Mouse (Mus musculus): ENCODE measurements around the gene Efemp2.
A peak's percentile ranks its signal among the peaks of the same experiment; 100 is the strongest.

Efemp2 gene

DNA sequence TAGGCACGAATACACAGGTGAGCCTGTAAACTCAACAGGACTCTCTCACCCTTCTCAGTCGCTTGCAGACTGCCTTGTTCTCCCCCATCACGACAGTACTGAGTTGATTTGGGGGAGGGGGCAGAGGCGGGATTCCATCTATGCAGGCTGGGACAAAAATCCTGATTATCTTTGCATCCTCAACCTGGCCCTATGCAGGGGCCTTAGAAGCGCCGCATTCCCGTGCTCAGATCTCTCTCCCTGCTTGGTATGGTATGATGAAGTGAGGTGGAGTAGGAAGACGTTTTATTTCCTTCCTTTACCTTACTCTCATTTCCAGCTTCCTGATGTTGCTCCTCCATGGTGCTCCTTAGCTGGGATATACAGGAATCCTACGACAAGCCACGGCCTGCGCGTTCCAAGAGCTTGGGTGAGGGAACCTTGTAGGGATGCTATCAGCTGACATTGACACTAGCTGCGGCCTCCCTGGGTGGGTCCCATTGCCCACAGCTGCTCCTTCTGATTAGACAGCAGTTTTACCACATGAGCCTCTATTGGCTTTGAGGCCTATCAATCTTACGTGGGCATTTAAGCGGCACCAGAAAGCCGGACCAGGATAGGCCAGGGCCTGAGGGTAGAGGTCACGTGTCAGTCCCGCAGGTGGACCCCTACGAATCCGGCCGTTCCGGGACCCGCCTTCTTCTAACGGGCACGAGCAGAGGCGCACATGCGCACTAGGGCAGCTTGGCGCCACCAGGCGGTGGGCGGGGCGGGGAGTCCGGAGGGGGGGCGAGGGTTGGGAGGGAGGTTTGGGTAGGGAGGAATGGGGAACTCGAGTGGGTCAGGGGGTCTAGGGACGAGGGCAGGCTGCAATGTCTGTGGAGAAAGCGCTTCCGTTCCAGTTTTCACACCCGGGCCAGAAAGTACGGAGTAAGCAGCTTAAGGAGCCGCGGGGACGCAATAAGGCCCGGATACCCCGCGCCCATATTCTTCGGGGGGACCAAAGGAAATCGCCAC lies 36.6 kb downstream of the Efemp2 start, which contains the start of gene Snx32:
Gene Snx32, minus strand, starts transcription at position 508 of the 996 bp plus-strand sequence.
- peak; percentile 98 to 100 for DNase-seq

DNA sequence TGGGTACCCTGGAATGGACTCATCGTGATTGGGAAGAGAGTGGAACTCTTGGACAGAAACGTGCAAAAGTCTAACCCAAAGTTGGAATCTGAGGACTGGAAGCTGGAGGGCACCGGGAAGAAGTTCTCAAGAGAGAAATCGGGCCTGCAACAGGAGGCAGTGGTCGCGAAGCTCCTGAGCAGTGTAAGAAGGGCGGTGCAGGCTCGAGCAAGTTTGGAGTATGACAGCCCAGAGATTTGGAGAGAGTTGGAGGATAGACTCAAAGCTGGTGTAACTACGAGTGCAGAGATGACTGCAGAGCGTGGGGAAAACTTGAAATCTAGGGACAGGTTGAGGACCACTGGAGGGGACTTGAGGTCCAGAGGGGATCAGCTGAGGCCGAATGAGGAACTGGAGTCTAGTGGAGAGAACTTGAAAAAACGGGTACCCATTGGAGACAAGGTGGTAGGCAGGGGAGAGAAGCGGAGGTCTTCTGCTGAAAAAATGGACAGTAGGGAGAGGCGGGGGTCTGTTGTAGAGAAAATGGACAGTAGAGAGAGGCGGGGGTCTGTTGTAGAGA lies 37.4 kb downstream of the Efemp2 start:
- DNase-seq, result no peak

DNA sequence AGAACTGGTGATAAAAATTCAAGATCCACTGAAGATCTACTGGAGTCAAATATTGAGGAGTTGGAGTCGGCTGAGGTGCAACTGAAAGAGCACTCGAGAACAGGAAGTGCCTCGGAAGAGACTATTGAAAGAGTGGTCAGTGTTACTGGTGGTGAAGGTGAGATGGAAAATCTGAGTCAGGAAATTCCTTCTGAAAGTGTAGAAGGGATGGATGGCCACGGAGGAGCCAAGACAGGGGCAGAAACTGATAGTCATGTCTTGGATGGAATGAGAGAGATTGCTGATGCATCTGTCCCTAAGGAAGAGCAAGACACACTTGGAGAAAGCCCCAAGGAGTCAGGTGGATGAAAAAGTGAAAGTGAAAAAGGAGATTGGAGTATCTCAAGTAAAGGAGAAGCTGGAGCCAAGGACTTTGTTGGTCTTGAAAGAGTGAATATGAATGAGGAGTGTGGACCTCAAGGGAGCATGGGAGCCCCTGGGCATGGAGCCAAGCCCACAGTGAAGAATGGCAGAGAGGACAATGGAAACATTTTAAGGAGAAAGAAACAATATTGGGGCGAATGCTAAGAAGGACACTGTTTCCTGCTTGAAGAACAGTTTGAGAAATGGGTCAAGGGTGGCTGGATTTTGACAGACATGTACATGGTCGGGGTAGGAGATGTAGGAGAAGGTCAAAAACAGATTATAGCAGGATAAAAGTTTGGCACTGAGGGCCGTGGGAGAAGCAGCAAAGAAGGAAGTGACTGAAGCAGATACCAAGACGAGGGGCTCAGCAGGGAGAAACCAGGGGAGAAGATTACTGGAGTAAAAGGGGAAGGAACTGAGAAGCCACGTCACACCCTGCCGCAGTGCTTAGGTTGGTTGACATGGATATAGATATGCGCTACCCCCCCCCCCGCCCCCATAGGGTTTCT lies 38.6 kb downstream of the Efemp2 start:
- DNase-seq, result no peak

DNA sequence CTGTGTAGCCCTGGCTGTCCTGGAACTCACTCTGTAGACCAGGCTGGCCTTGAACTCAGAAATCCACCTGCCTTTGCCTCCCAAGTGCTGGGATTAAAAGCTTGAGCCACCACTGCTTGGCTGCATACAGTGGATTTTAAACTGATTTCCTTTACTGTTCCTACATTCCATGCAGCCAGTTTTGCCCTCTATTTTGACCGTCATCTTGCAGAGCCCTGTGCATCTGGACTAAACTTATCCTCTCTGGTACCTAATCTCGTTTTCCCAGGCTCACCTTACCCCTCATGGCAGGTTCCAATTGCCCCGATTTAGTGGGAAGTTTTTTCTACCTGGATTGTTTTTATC lies 39.2 kb downstream of the Efemp2 start:
- DNase-seq, result no peak

DNA sequence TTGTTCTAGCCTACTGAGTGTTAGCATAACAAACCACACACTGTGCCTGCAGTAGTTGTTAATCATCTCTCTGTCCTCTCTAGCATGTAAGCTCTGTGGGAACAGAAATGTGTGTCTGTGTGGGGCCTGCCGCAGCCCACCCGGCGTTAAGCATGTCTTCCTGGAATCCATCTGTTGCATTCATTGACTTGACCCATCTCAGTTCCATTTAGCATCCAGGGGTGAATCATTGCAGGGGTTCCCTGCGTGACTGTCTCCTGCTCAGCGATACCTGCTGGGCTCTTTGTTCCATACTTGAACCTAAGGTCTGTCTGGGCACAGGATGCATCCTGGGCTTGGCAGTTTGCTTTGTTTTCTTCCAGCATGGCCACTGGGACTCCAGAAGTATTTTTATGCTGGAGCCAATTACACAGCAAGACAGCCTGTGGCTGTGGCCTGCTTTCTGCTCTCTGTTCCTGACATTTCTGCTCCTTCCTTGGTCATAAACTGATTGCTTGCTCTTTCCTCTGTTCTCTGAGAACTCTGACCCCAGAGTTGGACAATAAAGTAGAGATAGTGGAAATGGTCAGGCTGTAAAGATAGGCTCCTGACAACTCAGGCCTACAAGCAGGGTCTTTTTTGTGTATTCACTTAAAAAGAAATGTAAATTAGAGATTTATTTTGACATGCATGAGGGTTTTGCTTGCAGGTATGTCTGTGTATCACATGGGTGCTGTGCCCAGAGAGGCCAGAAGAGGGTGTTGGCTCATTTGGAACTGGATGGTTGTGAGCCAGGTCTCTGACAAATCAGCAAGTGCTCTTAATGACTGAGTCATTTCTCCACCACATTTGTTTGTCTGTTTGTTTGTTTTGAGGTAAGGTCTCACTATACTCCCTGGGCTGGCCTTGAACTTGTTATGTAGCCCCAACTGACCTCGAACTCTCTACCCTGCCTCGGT lies 42.4 kb downstream of the Efemp2 start:
- peak in 1 of 2 experiments; percentile 42 for DNase-seq

DNA sequence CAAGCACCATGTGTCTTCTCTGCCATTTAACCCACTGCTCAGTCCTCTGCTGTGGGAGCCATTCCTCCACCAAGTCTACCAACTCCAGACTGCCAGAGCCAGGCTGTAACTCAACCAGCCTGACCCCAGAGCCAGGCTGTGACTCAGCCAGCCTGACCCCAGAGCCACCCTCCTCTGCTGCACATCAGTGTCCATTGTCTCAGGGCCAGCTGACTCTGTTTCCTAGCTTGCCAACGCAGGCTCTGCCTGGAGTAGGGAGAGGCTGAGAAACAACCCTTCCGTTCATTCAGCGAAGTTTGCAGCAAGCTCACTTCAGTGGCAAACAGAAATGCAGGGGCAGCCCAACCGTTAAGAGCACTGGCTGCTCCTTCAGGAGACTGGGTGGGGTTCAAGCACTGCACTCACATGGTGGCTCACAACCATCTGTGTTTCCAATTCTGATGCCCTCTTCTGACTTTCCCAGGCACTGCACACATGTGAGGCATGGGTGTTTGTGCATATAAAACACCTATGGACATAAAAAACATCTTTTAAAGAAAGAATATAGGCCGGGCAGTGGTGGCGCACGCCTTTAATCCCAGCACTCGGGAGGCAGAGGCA lies 43.3 kb downstream of the Efemp2 start:
- no peak for DNase-seq

DNA sequence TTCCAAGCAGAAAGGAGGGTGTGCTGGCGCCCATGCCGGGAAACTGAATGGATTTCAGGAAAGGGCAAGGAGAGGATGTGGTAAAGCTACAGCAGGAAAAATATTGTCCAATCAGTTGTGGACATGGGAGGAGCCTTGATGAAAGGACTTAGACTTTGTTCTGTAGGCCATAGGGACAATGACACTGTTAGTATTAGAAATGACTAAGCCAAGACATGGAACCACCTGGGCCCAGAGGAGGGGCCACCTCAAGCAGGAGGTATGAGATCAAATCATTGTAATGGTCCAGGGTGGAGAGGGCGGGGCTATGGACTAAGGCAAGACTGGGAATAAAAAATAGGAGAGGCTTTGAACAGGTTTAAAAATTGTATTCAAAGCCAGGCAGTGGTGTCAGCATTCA lies 45.0 kb downstream of the Efemp2 start:
- DNase-seq, result peak; percentile 11 to 35

DNA sequence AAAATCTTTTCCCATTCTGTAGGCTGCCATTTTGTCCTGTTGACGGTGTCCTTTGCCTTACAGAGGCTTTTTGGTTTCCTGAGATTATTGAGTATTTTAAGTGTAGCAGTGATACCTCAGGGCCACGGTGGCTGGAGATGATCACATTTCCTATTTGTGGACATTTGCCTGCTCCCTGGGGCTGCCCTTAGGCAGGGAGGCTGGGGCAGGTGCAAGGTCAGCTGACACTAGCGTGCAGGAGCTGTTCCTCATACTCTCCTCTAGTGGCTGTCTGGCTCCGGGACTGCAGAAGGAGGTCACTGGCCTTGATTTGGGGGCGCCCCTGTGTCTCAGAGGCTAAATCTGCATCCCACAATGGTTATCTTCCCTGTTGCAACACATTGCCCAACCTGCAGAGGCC lies 51.5 kb downstream of the Efemp2 start:
- DNase-seq, result no peak

DNA sequence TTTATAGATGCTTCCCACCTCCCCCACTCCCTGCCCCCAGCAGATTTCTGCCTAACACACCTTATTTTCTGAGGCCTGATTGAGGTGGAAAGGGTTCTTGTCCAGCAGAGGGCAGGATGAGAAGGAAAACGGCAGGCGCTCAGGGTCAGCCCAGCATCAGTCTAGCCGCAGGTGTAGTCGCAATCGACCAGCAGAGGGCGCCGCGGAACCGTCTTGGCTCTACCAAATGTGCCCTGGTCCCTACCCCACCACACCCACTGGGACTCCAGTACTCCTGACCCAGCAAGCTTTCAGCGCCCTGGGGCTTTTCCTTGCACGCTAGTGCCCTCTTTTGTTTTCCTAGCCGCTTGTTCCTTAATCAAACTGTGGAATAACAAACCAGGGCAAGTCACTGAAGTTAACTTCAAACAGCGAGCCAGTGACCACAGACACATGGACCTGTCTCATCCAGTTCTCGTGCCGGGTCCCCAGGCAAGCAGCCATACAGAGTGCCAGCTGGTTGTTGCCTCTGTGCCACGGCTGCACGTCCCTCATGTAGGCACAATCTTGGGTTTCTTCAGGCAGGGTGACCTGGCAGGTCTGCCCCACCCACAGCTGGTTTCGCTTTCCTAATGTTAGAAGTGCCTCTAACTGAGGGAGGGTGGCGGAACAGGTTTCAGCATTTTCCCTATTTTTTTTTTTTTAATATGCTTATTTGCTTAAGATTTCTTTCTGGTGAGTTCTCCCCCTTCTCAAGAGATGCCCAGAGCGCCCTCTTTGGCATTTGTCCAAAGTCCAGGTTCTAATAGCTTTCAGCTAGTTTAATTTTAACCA lies 55.8 kb downstream of the Efemp2 start:
- peak; percentile 98 to 99 for DNase-seq

DNA sequence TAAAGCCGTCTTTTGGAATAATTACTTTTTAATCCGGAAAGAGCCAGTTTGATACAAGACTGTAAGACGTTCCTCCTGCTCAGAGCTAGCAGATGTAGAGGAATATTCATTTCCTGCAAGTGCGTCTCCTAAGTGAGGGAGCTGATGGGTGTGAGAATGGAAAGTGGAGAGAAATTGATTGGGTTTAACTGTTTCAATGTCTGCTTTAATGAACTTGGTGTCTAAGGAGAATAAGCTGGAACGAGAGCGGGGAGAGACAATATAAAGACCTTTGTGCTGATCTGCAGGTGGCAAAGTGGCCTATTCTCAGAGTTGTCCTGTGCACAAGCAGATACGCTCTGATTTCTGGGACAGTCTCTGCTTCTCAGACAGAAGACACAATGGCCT lies 56.4 kb downstream of the Efemp2 start:
- DNase-seq, result peak in 1 of 2 experiments; percentile 12
